Mouse (Mus musculus): ENCODE measurements at regions not wholly inside any gene's neighbourhood (a gene's known extent, or its start where the extent isn't known, plus 50 kb on each side); places are given as distances from the start of the nearest gene placed in this dataset.
"Not testable (repeated sequence)": the region's sequence is repeated elsewhere in the genome, so short reads cannot be mapped to it uniquely, and the experiment has no call there.

- DNase-seq (ENCODE audit: low spot score): no peak
Measured at GRCm38 (mm10) chr10:14333344-14333743, 212.1 kb downstream of the Adgrg6 start.

GRCm38 (mm10) chr10:14332688-14333117, 212.8 kb downstream of the Adgrg6 start:
- no peak for DNase-seq (ENCODE audit: low spot score)

- no peak for DNase-seq (ENCODE audit: low spot score)
Measured at GRCm38 (mm10) chr10:14328846-14329245, 216.6 kb downstream of the Adgrg6 start.

GRCm38 (mm10) chr10:14326229-14326628, 219.2 kb downstream of the Adgrg6 start:
- DNase-seq (ENCODE audit: low spot score): no peak

GRCm38 (mm10) chr10:14321503-14321902, 224.0 kb downstream of the Adgrg6 start:
- DNase-seq (ENCODE audit: low spot score): peak; percentile 87

GRCm38 (mm10) chr10:14315232-14315631, 230.2 kb downstream of the Adgrg6 start:
- no peak for DNase-seq (ENCODE audit: low spot score)

- DNase-seq (ENCODE audit: low spot score): no peak
Measured at GRCm38 (mm10) chr10:14314607-14315006, 230.9 kb downstream of the Adgrg6 start.

- DNase-seq (ENCODE audit: low spot score): no peak
Measured at GRCm38 (mm10) chr10:14314004-14314581, 231.4 kb downstream of the Adgrg6 start.

- DNase-seq (ENCODE audit: low spot score): no peak
Measured at GRCm38 (mm10) chr10:14312959-14313358, 232.5 kb downstream of the Adgrg6 start.

GRCm38 (mm10) chr10:14311962-14312361, 233.5 kb downstream of the Adgrg6 start:
- DNase-seq (ENCODE audit: low spot score): no peak

- DNase-seq (ENCODE audit: low spot score): no peak
Measured at GRCm38 (mm10) chr10:14306811-14307210, 238.6 kb downstream of the Adgrg6 start.

- DNase-seq (ENCODE audit: low spot score): no peak
Measured at GRCm38 (mm10) chr10:14303476-14303875, 242.0 kb downstream of the Adgrg6 start.

- peak; percentile 40 for DNase-seq (ENCODE audit: low spot score)
Measured at GRCm38 (mm10) chr10:14296147-14296546, 249.3 kb downstream of the Adgrg6 start.

- DNase-seq (ENCODE audit: low spot score): not testable (repeated sequence)
Measured at GRCm38 (mm10) chr10:14292701-14293100, 252.8 kb downstream of the Adgrg6 start.

GRCm38 (mm10) chr10:14287551-14287950, 257.9 kb downstream of the Adgrg6 start:
- no peak for DNase-seq (ENCODE audit: low spot score)

GRCm38 (mm10) chr10:14276631-14277030, 268.8 kb downstream of the Adgrg6 start:
- DNase-seq (ENCODE audit: low spot score): no peak

GRCm38 (mm10) chr10:14275477-14275876, 270.0 kb downstream of the Adgrg6 start:
- DNase-seq (ENCODE audit: low spot score): no peak

GRCm38 (mm10) chr10:14270008-14270407, 275.5 kb downstream of the Adgrg6 start:
- no peak for DNase-seq (ENCODE audit: low spot score)

GRCm38 (mm10) chr10:14267641-14268040, 277.8 kb downstream of the Adgrg6 start:
- peak; percentile 18 for DNase-seq (ENCODE audit: low spot score)

- DNase-seq (ENCODE audit: low spot score): no peak
Measured at GRCm38 (mm10) chr10:14239670-14240069, 273.8 kb downstream of the Hivep2 start.

GRCm38 (mm10) chr10:14234896-14235604, 269.2 kb downstream of the Hivep2 start:
- DNase-seq (ENCODE audit: low spot score): no peak

- DNase-seq (ENCODE audit: low spot score): no peak
Measured at GRCm38 (mm10) chr10:14234005-14234602, 268.2 kb downstream of the Hivep2 start.

- no peak for DNase-seq (ENCODE audit: low spot score)
Measured at GRCm38 (mm10) chr10:14233335-14233734, 267.5 kb downstream of the Hivep2 start.

Measured in layer of hippocampus, adult 9-10 months (tissue).